Mouse (Mus musculus) liver, embryonic 14.5 days (tissue): ENCODE measurements around the gene Fbxw20. TPM values are rescaled to one million over a fixed set of nuclear protein-coding genes. Genes with fewer than 3 reads are reported as not detected.
"Not testable (repeated sequence)": the region's sequence is repeated elsewhere in the genome, so short reads cannot be mapped to it uniquely, and the experiment has no call there.

ENCODE experiments used
- ATAC-seq: fragments of 200-750 bp; cut with Nextera tagmentation; 2 replicates; pipeline ENCODE4 v1.8.0; 2017; ENCODE audit warnings: moderate number of reproducible peaks, mild to moderate bottlenecking, moderate library complexity; ENCODE audit not compliant: insufficient read depth
- DNase-seq, 3 experiments: peaks; one replicate each; pipeline ENCODE4 v3.0.0-alpha.2; 2012 to 2013; ENCODE audit warnings: low read depth in 3 of 3, low spot score in 3 of 3
- H3K27ac ChIP-seq: fragments of 300-500 bp; sonication (generic); 2 replicates; pipeline ENCODE4 v1.5.1; 2014; ENCODE audit warnings: moderate library complexity, mild to moderate bottlenecking, control low read depth, inconsistent platforms
- H3K27me3 ChIP-seq: fragments of 300-500 bp; sonication (generic); 2 replicates; pipeline ENCODE4 v1.6.1; 2014; ENCODE audit warnings: mild to moderate bottlenecking, low read length, moderate library complexity; ENCODE audit not compliant: control insufficient read depth, insufficient read depth
- H3K36me3 ChIP-seq: fragments of 300-500 bp; sonication (generic); replicated peaks from 2 replicates; pipeline ENCODE4 v1.6.1; 2014; ENCODE audit warnings: low read depth; ENCODE audit not compliant: control insufficient read depth, insufficient read depth
- H3K4me1 ChIP-seq, 2 experiments: fragments of 200-500 bp in 1 of 2; fragments of 300-500 bp in 1 of 2; sonication (generic) in 1 of 2; replicated peaks; 2 replicates each; pipeline ENCODE4 v1.6.1; 2012 to 2014; ENCODE audit warnings: antibody characterized with exemption in 1 of 2, inconsistent platforms in 1 of 2, low read length in 1 of 2; ENCODE audit not compliant: control insufficient read depth in 2 of 2, insufficient read depth in 2 of 2
- H3K4me2 ChIP-seq: fragments of 300-500 bp; sonication (generic); 2 replicates; pipeline ENCODE4 v1.6.1; 2014; ENCODE audit warnings: low read depth, mild to moderate bottlenecking, control low read depth, moderate library complexity
- H3K4me3 ChIP-seq, 2 experiments: fragments of 200-500 bp in 1 of 2; fragments of 300-500 bp in 1 of 2; sonication (generic) in 1 of 2; 2 replicates each; pipeline ENCODE4 v1.5.1; 2012 to 2014; ENCODE audit warnings: low read depth in 2 of 2, low read length in 2 of 2, mild to moderate bottlenecking in 2 of 2, control low read depth in 1 of 2, inconsistent platforms in 1 of 2, moderate library complexity in 1 of 2; ENCODE audit not compliant: insufficient read depth in 1 of 2
- H3K9ac ChIP-seq: fragments of 300-500 bp; sonication (generic); replicated peaks from 2 replicates; pipeline ENCODE4 v1.6.1; 2014; ENCODE audit warnings: mild to moderate bottlenecking, control low read depth, moderate library complexity
- H3K9me3 ChIP-seq: fragments of 300-500 bp; sonication (generic); 2 replicates; pipeline ENCODE4 v1.6.1; 2016; ENCODE audit warnings: low read length, mixed read lengths; ENCODE audit not compliant: control insufficient read depth
- CTCF ChIP-seq: IDR thresholded peaks from 2 replicates; pipeline ENCODE4 v1.5.1; 2016; ENCODE audit warnings: antibody characterized with exemption, low read depth, control low read depth
- EP300 ChIP-seq: IDR thresholded peaks from 2 replicates; pipeline ENCODE4 v1.6.1; 2016; ENCODE audit warnings: antibody characterized with exemption, low read depth
- WGBS: fragments of 180-500 bp; shearing (Covaris S2); extraction: QIAGEN DNeasy Blood & Tissue Kit; methylation state at CpG from one replicate; pipeline ENCODE4 v1.1.7; 2014; ENCODE audit not compliant: insufficient replicate concordance; 5-methylcytosine and 5-hydroxymethylcytosine counted together
- polyA plus RNA-seq, 2 experiments: library from polyadenylated mRNA; depleted of rRNA in 1 of 2; stranded (reverse) in 1 of 2; unstranded in 1 of 2; fragments of >200 nt; fragmentation: Nextera tagmentation in 1 of 2; extraction: Ambion mirVana in 1 of 2; gene quantifications; 2 replicates each; pipeline versions ENCODE4 v1.2.1 to v1.2.3; 2012 to 2014

Gene Fbxw20
- polyA plus RNA-seq, 2 experiments, result 0.03 TPM; not detected in 1

- Histone ChIP-seq H3K36me3 (no peaks in the 10 kb centered on the region), H3K27ac (no peak overlapping the region), H3K9me3 (no peaks in the 10 kb centered on the region), H3K9ac (no peak overlapping the region), H3K4me1 (no peaks in the 10 kb centered on the region), H3K4me3 (no peak overlapping the region), H3K27me3 (no peaks in the 10 kb centered on the region), H3K4me2 (no peak overlapping the region)
- TF ChIP-seq EP300 (no peak), CTCF (no peak)
- no peak for ATAC-seq
- WGBS, result 37% methylated on average over 1 of the region's 1 CpGs
- DNase-seq, result no peak
These were observed 35.2 kb downstream of the Fbxw20 start for GRCm38 (mm10) chr9:109199353-109199752.

- ATAC-seq, H3K27ac ChIP-seq, H3K27me3 ChIP-seq, H3K4me1 ChIP-seq, DNase-seq, H3K4me2 ChIP-seq, H3K4me3 ChIP-seq, H3K9ac ChIP-seq, H3K9me3 ChIP-seq, H3K36me3 ChIP-seq: not testable (repeated sequence)
- WGBS, result 48% methylated on average over 3 of the region's 3 CpGs
These were observed 38.7 kb downstream of the Fbxw20 start, which contains the start of gene Fbxw13 for GRCm38 (mm10) chr9:109195875-109196274. Gene Fbxw13, minus strand, starts transcription at chr9:109195975.

GRCm38 (mm10) chr9:109177208-109177607 is 57.3 kb downstream of the Fbxw20 start:
- DNase-seq (no peak), ATAC-seq (no peak)
- Histone ChIP-seq H3K4me1 (no peaks in the 10 kb centered on the region), H3K27me3 (no peaks in the 10 kb centered on the region), H3K9ac (no peak overlapping the region), H3K4me2 (no peak overlapping the region), H3K4me3 (no peak overlapping the region), H3K36me3 (no peaks in the 10 kb centered on the region), H3K9me3 (no peaks in the 10 kb centered on the region), H3K27ac (no peak overlapping the region)
- TF ChIP-seq EP300 (no peak), CTCF (no peak)
- 59% methylated on average over 1 of the region's 1 CpGs for WGBS

- ATAC-seq (no peak), DNase-seq (no peak)
- TF ChIP-seq EP300, result no peak
- TF ChIP-seq CTCF, result no peak
- H3K27me3 ChIP-seq, result no peaks in the 10 kb centered on the region
- H3K27ac ChIP-seq, result no peak overlapping the region
- H3K4me3 ChIP-seq, result no peak overlapping the region
- H3K4me2 ChIP-seq, result no peak overlapping the region
- H3K36me3 ChIP-seq, result no peaks in the 10 kb centered on the region
- H3K4me1 ChIP-seq, result no peaks in the 10 kb centered on the region
- no peaks in the 10 kb centered on the region for H3K9me3 ChIP-seq
- WGBS, result 66% methylated on average over 1 of the region's 1 CpGs
- H3K9ac ChIP-seq, result no peak overlapping the region
These were observed 58.3 kb downstream of the Fbxw20 start for GRCm38 (mm10) chr9:109176301-109176700.

Other genes with a start within 250 kb of the Fbxw20 start
- gene Ucn2, start 248.7 kb downstream of the Fbxw20 start, polyA plus RNA-seq (2012; rRNA removed), result 0.06 TPM in 2 replicates
- gene Ucn2, start 248.7 kb downstream of the Fbxw20 start, polyA plus RNA-seq (2014; fragmentation: Nextera tagmentation; extraction: Ambion mirVana), result not detected in 2 replicates
- 2.1 TPM in 2 replicates for gene Pfkfb4, start 243.0 kb downstream of the Fbxw20 start, polyA plus RNA-seq (2012; rRNA removed)
- gene Pfkfb4, start 243.0 kb downstream of the Fbxw20 start, polyA plus RNA-seq (2014; fragmentation: Nextera tagmentation; extraction: Ambion mirVana), result 1.9 and 2.8 TPM in 2 replicates
- 14.9 and 16.4 TPM in 2 replicates for gene Shisa5, start 196.2 kb downstream of the Fbxw20 start, polyA plus RNA-seq (2012; rRNA removed)
- gene Shisa5, start 196.2 kb downstream of the Fbxw20 start, polyA plus RNA-seq (2014; fragmentation: Nextera tagmentation; extraction: Ambion mirVana), result 16.0 TPM in 2 replicates
- 12.0 and 14.1 TPM in 2 replicates for gene Trex1, start 175.0 kb downstream of the Fbxw20 start, polyA plus RNA-seq (2012; rRNA removed)
- 5.0 and 6.1 TPM in 2 replicates for gene Trex1, start 175.0 kb downstream of the Fbxw20 start, polyA plus RNA-seq (2014; fragmentation: Nextera tagmentation; extraction: Ambion mirVana)
- gene Atrip, start 160.6 kb downstream of the Fbxw20 start, polyA plus RNA-seq (2012; rRNA removed), result 5.3 and 6.5 TPM in 2 replicates
- gene Atrip, start 160.6 kb downstream of the Fbxw20 start, polyA plus RNA-seq (2014; fragmentation: Nextera tagmentation; extraction: Ambion mirVana), result 9.0 TPM in 2 replicates
- 5.4 and 7.1 TPM in 2 replicates for gene Ccdc51, start 152.3 kb downstream of the Fbxw20 start, polyA plus RNA-seq (2012; rRNA removed)
- gene Ccdc51, start 152.3 kb downstream of the Fbxw20 start, polyA plus RNA-seq (2014; fragmentation: Nextera tagmentation; extraction: Ambion mirVana), result 12.1 and 14.9 TPM in 2 replicates
- 37.4 and 92.4 TPM in 2 replicates for gene Tma7, start 152.2 kb downstream of the Fbxw20 start, polyA plus RNA-seq (2012; rRNA removed)
- gene Tma7, start 152.2 kb downstream of the Fbxw20 start, polyA plus RNA-seq (2014; fragmentation: Nextera tagmentation; extraction: Ambion mirVana), result 470 and 504 TPM in 2 replicates
- 4.3 and 4.7 TPM in 2 replicates for gene Plxnb1, start 139.4 kb downstream of the Fbxw20 start, polyA plus RNA-seq (2012; rRNA removed)
- 2.8 and 2.9 TPM in 2 replicates for gene Plxnb1, start 139.4 kb downstream of the Fbxw20 start, polyA plus RNA-seq (2014; fragmentation: Nextera tagmentation; extraction: Ambion mirVana)
- gene Fbxw21, start 72.7 kb downstream of the Fbxw20 start, polyA plus RNA-seq (2012; rRNA removed), result not detected in 2 replicates
- not detected in 2 replicates for gene Fbxw21, start 72.7 kb downstream of the Fbxw20 start, polyA plus RNA-seq (2014; fragmentation: Nextera tagmentation; extraction: Ambion mirVana)
- not detected in 2 replicates for gene Fbxw13, start 38.8 kb downstream of the Fbxw20 start, polyA plus RNA-seq (2012; rRNA removed)
- not detected in 2 replicates for gene Fbxw13, start 38.8 kb downstream of the Fbxw20 start, polyA plus RNA-seq (2014; fragmentation: Nextera tagmentation; extraction: Ambion mirVana)
- gene Fbxw14, start 52.9 kb upstream of the Fbxw20 start, polyA plus RNA-seq (2012; rRNA removed), result not detected in 2 replicates
- gene Fbxw14, start 52.9 kb upstream of the Fbxw20 start, polyA plus RNA-seq (2014; fragmentation: Nextera tagmentation; extraction: Ambion mirVana), result not detected in 2 replicates
- not detected in 2 replicates for gene Fbxw28, start 104.9 kb upstream of the Fbxw20 start, polyA plus RNA-seq (2012; rRNA removed)
- not detected in 2 replicates for gene Fbxw28, start 104.9 kb upstream of the Fbxw20 start, polyA plus RNA-seq (2014; fragmentation: Nextera tagmentation; extraction: Ambion mirVana)
- gene Fbxw22, start 169.5 kb upstream of the Fbxw20 start, polyA plus RNA-seq (2012; rRNA removed), result not detected in 2 replicates
- gene Fbxw22, start 169.5 kb upstream of the Fbxw20 start, polyA plus RNA-seq (2014; fragmentation: Nextera tagmentation; extraction: Ambion mirVana), result not detected in 2 replicates
- gene Fbxw16, start 214.4 kb upstream of the Fbxw20 start, polyA plus RNA-seq (2012; rRNA removed), result not detected in 2 replicates
- not detected in 2 replicates for gene Fbxw16, start 214.4 kb upstream of the Fbxw20 start, polyA plus RNA-seq (2014; fragmentation: Nextera tagmentation; extraction: Ambion mirVana)